Mouse (Mus musculus) heart, adult 2 months (tissue): ENCODE results near the gene Arid4a.

ENCODE experiments used
- CTCF ChIP-seq: fragments of 200-600 bp; IDR thresholded peaks from 2 replicates; pipeline ENCODE4 v1.8.1; 2022; ENCODE audit warnings: antibody characterized with exemption, mild to moderate bottlenecking, moderate library complexity
- EP300 ChIP-seq: fragments of 200-500 bp; IDR thresholded peaks from 2 replicates; pipeline ENCODE4 v1.6.1; 2011; ENCODE audit warnings: low read depth, low read length, control low read depth; ENCODE audit not compliant: insufficient read depth
- POLR2A ChIP-seq: fragments of 200-500 bp; IDR thresholded peaks from 2 replicates; pipeline ENCODE4 v1.6.1; 2011; ENCODE audit warnings: mild to moderate bottlenecking, low read depth, low read length, control low read depth; ENCODE audit not compliant: insufficient read depth

- TF ChIP-seq POLR2A (no peak), CTCF (no peak), EP300 (no peak)
These were observed 98.0 kb downstream of the Arid4a start for GRCm38 (mm10) chr12:71113675-71114288.
